Mouse (Mus musculus): ENCODE measurements around the gene Srgap2. TPM values are rescaled to one million over a fixed set of nuclear protein-coding genes. Genes with fewer than 3 reads are reported as not detected.

Srgap2 gene
- polyA plus RNA-seq, 1 experiment from 2014 or later, result 16.9 TPM

DNA sequence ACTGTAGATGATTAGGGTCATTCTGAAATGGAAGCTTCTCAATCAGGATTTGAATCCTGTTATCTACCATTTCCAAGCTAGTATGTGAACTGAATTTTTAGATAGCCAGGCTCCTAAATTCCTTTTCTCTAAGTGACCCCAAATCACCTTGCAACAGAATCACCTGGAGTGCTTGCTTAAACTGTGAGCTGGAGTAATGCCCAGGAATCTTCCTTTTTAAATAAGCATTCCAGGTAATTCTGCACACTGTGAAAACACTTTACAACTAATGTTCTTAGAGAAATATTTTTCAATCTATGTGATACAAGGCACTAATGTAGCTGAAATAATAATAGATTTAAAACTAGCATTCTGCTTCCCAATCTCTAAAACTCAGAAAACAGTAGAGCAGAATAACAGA, 106.0 kb downstream of the Srgap2 start:
- Histone ChIP-seq H3K9ac (no peak overlapping the region), H3K36me3 (no peaks in the 10 kb centered on the region), H3K4me2 (replicated peaks) (no peak overlapping the region), H3K27ac (no peak overlapping the region), H3K4me1 (no peaks in the 10 kb centered on the region), H3K4me3 (no peak overlapping the region), H3K27me3 (no peaks in the 10 kb centered on the region), H3K9me3 (no peaks in the 10 kb centered on the region)
- ATAC-seq (ENCODE audit: low FRiP score, low read depth), result no peak

DNA sequence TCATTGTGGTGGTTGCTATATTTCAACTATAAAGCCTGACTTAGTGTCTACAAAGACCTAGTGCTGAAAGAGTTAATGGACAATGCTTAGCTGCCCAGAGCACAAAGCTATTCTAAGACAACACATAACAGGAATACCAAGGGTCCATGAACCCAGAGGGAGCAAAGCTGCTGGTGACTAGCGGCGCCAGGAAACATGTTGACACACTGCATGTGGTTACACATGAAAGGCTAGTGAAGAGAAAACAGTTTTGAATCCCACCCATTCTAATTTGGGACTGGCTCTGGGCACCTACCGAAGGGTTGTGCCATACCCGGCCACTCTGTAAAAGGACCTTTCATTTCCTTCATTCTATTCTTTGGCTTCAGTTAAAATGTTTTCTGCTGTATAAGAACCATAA, 106.5 kb downstream of the Srgap2 start:
- ATAC-seq (ENCODE audit: low FRiP score, low read depth), result no peak
- no peaks in the 10 kb centered on the region for H3K9me3 ChIP-seq
- no peak overlapping the region for H3K27ac ChIP-seq
- no peak overlapping the region for H3K4me3 ChIP-seq
- no peak overlapping the region for H3K4me2 ChIP-seq (replicated peaks)
- H3K36me3 ChIP-seq, result no peaks in the 10 kb centered on the region
- no peak overlapping the region for H3K9ac ChIP-seq
- 82% methylated on average over 4 of the region's 4 CpGs for WGBS
- no peaks in the 10 kb centered on the region for H3K4me1 ChIP-seq
- no peaks in the 10 kb centered on the region for H3K27me3 ChIP-seq

DNA sequence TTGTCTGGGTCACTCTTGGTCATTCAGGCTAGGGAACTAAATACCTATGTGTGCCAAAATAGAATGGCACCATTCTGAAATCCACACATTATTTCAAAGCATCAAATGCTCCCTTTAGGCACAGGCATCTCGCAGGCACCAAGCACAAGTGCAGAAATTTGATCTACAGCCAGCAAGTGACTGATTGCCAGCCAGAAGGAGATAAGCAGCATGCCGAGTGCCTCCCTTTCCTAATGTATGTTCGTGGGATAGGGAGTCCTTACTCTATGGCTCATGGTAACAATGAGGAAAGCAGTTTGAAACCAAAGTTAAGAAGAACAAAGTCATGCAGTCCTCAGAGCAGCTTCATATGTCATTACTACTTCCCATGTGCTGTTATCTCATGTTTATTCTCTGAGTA, 107.8 kb downstream of the Srgap2 start:
- Histone ChIP-seq H3K4me1 (no peaks in the 10 kb centered on the region), H3K9ac (no peak overlapping the region), H3K9me3 (no peaks in the 10 kb centered on the region), H3K27me3 (no peaks in the 10 kb centered on the region), H3K27ac (no peak overlapping the region), H3K4me2 (replicated peaks) (no peak overlapping the region), H3K4me3 (no peak overlapping the region), H3K36me3 (no peaks in the 10 kb centered on the region)
- ATAC-seq (ENCODE audit: low FRiP score, low read depth), result no peak
- WGBS, result 45% methylated on average over 3 of the region's 3 CpGs

DNA sequence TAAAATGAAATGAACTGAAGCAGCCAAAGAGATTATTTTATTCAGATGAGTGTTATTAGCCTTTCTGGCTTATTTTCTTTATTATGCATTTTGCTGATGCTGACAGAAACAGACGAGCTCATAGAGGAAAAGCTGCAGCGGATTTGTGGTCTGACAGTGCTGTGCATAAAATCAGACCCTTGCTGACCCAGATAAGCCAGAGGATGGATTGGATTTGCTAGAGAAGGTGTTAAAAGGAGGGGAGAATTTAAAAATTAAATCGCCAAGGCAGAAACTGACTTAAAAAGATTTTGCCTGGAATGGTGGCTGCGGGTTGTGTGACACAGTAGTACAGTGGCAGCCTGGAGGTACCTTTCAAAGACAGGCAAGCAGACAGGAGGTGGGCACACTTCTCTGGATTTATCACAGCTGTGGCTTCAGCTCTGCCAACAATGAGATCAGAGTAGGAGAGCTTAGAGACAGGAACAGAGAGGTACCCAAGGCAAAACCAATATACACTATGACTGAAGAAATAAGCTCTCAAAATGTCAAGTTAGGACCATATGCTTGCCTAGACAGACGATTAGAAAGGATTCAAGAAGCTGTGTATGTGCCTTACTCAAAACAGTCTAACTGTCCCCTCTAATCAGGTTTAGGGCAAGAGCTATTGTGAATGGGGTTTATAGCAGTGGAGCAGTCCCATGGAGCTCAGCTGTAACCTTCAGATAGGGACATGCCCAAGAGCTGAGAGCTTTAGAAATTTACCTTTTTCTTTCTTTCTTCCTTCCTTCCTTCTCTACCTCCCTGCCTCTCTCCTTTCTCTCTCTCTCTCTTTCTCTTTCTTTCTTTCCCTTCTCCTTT, 109.1 kb downstream of the Srgap2 start:
- Histone ChIP-seq H3K27me3 (no peaks in the 10 kb centered on the region), H3K9ac (no peak overlapping the region)

DNA sequence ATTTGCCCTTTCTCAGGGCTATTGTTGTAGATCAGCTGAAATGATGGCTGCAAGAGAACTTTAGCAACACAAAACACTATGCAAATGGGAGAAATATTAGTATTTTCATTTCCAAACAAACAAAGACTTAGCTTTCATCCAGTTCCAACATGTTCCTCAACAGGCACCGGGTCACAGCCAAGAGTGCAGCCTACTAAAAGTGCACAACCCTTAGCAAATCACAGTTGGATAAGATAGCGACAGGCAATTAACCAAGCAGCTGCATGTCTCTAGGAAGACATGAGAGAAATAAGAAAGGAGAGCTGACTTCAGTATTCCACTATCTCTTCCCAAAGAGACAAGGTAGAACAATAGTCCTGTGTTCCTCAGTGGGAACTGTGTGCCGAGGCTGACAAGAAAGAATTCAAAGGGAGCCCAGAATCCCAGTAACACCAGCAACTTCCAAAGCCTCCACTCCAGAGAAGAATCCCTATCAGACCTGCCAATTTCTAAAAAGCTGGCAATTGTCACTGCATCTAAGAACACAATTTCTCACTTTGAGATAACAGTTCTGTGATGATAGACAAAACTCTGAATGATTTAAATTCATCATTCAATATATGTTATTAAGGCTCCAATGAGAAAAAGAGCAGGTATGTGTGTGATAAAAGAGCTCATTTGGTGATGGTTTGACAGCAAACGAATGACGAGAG, 109.9 kb downstream of the Srgap2 start:
- no peak overlapping the region for H3K4me2 ChIP-seq (replicated peaks)
- 86% methylated on average over 5 of the region's 5 CpGs for WGBS
- no peaks in the 10 kb centered on the region for H3K36me3 ChIP-seq
- no peaks in the 10 kb centered on the region for H3K9me3 ChIP-seq
- no peaks in the 10 kb centered on the region for H3K4me1 ChIP-seq
- H3K27ac ChIP-seq, result no peak overlapping the region
- H3K9ac ChIP-seq, result no peak overlapping the region
- ATAC-seq (ENCODE audit: low FRiP score, low read depth), result no peak
- H3K27me3 ChIP-seq, result no peaks in the 10 kb centered on the region
- no peak overlapping the region for H3K4me3 ChIP-seq

More for the DNA sequence above, 109.1 kb downstream of the Srgap2 start:
- H3K27ac ChIP-seq, result no peak overlapping the region
- no peak overlapping the region for H3K4me2 ChIP-seq (replicated peaks)
- H3K4me3 ChIP-seq, result no peak overlapping the region
- 68% methylated on average over 5 of the region's 5 CpGs for WGBS
- no peaks in the 10 kb centered on the region for H3K36me3 ChIP-seq
- no peaks in the 10 kb centered on the region for H3K4me1 ChIP-seq
- ATAC-seq (ENCODE audit: low FRiP score, low read depth), result no peak
- no peaks in the 10 kb centered on the region for H3K9me3 ChIP-seq

DNA sequence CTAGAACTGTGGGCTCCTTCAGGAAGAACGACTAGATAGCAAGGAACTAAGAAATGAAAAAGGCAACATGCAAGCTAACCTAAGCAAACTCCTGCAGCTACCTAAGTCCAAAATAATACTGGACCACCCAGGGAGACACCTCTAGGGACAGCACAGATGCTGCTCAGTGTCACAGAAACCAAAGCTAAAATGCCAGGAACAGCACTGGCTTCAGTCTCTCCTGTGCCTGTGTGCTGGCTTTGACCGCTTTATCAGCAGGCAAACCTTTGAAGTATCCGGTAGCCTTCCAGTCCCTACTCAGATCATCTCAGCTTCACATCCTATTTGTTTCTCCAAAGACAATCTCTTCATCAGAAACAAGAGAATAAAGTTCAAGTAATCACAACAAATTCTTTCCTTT, 123.6 kb downstream of the Srgap2 start:
- Histone ChIP-seq H3K27ac (no peak overlapping the region), H3K9me3 (no peaks in the 10 kb centered on the region), H3K4me1 (0 out of 2 replicates have a peak, but pooled peaks cover 5% of the 10 kb centered on the region), H3K27me3 (no peaks in the 10 kb centered on the region), H3K4me2 (replicated peaks) (no peak overlapping the region), H3K4me3 (no peak overlapping the region), H3K9ac (no peak overlapping the region), H3K36me3 (0 out of 2 replicates have a peak, but pooled peaks cover 3% of the 10 kb centered on the region)
- 80% methylated on average over 3 of the region's 3 CpGs for WGBS
- no peak for ATAC-seq (ENCODE audit: low FRiP score, low read depth)

DNA sequence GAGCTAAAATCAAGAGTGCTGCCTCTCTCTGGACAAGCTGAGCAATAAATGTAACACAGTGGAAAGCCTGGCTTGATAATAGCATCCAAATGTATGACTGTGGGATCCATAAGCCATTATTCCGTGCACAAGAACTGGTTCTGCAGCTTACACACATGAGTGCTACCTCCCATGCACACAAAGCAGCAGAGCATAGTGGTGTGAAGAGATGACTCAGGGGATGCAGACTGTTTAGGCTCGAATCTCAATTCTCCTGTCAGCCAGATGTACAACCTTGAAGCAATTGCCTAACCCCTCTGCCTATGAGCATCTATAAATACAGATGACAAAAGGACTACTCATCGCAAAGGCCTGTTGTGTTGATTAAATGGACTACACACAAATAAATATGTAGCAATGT, 126.3 kb downstream of the Srgap2 start:
- H3K4me2 ChIP-seq (replicated peaks), result no peak overlapping the region
- H3K36me3 ChIP-seq, result 0 out of 2 replicates have a peak, but pooled peaks cover 3% of the 10 kb centered on the region
- 0 out of 2 replicates have a peak, but pooled peaks cover 4% of the 10 kb centered on the region for H3K4me1 ChIP-seq
- H3K9me3 ChIP-seq, result no peaks in the 10 kb centered on the region
- WGBS, result 79% methylated on average over 3 of the region's 3 CpGs
- H3K9ac ChIP-seq, result no peak overlapping the region
- no peaks in the 10 kb centered on the region for H3K27me3 ChIP-seq
- no peak for ATAC-seq (ENCODE audit: low FRiP score, low read depth)
- no peak overlapping the region for H3K27ac ChIP-seq
- no peak overlapping the region for H3K4me3 ChIP-seq

DNA sequence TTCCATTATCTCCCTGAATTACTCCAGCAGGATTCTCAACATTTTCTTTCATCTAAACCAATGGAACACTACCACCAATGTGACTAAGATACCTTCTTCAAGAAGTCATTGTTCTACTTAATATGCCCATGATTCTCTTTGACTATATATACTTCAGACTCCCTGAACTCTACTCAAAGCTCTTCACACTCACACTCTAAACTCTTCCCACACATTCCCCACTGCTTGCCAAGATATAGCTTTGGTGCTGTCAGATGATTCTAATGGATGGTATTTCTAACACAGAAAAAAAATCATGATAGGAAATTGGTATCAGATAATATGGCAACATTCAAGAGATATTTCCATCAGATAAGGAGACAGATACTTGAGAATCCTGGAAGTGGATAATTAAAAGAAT, 129.0 kb downstream of the Srgap2 start:
- Histone ChIP-seq H3K27me3 (no peaks in the 10 kb centered on the region), H3K9me3 (no peaks in the 10 kb centered on the region), H3K4me3 (no peak overlapping the region), H3K27ac (no peak overlapping the region), H3K9ac (no peak overlapping the region), H3K36me3 (no peaks in the 10 kb centered on the region), H3K4me1 (no peaks in the 10 kb centered on the region), H3K4me2 (replicated peaks) (no peak overlapping the region)
- ATAC-seq (ENCODE audit: low FRiP score, low read depth), result no peak

DNA sequence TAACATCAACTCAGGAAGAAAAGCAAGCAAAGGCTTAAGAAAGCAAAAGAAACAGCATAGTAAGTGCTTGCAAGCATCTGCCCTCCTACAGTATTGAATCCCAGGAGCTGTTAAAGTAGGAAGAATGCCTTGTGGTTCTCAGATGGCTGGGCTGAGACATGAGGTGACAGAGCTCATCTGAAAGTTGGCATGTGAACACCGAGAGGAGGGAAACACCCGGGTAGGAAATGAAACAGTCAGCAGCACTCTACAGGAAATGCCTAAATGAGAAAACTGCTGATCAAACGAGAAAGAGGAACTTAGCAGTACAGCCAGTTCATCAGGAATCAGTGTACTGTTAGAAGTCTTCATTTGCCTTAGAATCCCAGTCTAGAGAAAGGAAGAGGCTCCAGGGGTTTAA, 142.7 kb downstream of the Srgap2 start:
- Histone ChIP-seq H3K9me3 (no peaks in the 10 kb centered on the region), H3K4me2 (replicated peaks) (no peak overlapping the region), H3K27me3 (no peaks in the 10 kb centered on the region), H3K4me3 (no peak overlapping the region), H3K27ac (no peak overlapping the region), H3K9ac (no peak overlapping the region), H3K36me3 (no peaks in the 10 kb centered on the region), H3K4me1 (peaks cover 20% of the 10 kb centered on the region)
- no peak for ATAC-seq (ENCODE audit: low FRiP score, low read depth)
- WGBS, result 34% methylated on average over 3 of the region's 3 CpGs

DNA sequence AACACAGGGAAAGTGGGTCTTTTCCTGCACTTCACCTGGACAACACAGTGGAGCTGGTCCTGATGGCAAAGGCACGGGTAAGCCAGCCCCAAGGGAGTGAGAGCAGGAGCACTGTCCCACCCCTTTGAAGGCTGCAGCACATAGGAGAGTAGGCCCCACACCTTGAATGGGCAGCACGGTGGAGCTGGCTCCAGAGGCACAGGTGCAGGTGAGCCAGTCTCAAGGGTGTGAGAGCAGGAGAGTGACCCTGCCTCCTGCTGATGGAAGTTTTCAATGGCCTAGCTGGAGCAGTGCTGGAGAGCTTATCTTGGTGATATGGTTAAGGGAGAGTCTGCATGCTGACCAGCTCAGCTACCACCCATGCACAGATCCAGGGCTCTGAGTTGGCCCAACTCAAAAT, 145.0 kb downstream of the Srgap2 start:
- 76% methylated on average over 2 of the region's 2 CpGs for WGBS
- H3K36me3 ChIP-seq, result peaks cover 9% of the 10 kb centered on the region; the same call in 1 of the 2 replicates
- no peaks in the 10 kb centered on the region for H3K9me3 ChIP-seq
- H3K4me1 ChIP-seq, result peaks cover 34% of the 10 kb centered on the region
- no peaks in the 10 kb centered on the region for H3K27me3 ChIP-seq
- H3K4me3 ChIP-seq, result no peak overlapping the region
- no peak overlapping the region for H3K9ac ChIP-seq
- ATAC-seq (ENCODE audit: low FRiP score, low read depth), result no peak
- no peak overlapping the region for H3K27ac ChIP-seq
- no peak overlapping the region for H3K4me2 ChIP-seq (replicated peaks)

DNA sequence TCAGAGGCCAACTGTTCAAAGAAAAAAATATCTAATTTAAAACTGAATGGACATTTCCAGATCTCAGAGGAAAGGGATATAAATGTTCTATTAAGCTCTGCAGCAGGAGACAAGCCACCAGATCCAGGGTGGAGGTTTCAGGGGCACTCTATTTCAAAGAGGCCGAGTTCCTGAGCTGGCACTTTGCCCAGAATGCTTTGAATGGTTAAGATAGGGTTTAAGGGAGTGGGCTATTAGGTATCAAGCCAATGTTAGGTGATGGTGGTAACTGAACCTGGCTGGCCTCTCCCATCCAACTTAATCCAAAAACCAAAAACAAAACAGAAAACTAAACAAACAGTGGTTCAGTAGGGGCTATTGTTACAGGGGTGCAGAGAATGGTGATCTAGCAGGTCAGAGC, 146.9 kb downstream of the Srgap2 start:
- Histone ChIP-seq H3K4me1 (peaks cover 34% of the 10 kb centered on the region), H3K9ac (no peak overlapping the region), H3K9me3 (no peaks in the 10 kb centered on the region), H3K27me3 (no peaks in the 10 kb centered on the region), H3K27ac (0 out of 2 replicates have a peak overlapping the region, but pooled peaks have one; percentile 17), H3K36me3 (peaks cover 9% of the 10 kb centered on the region; the same call in 1 of the 2 replicates), H3K4me3 (no peak overlapping the region), H3K4me2 (replicated peaks) (no peak overlapping the region)
- 8% methylated on average over 1 of the region's 1 CpGs for WGBS
- ATAC-seq (ENCODE audit: low FRiP score, low read depth), result no peak

DNA sequence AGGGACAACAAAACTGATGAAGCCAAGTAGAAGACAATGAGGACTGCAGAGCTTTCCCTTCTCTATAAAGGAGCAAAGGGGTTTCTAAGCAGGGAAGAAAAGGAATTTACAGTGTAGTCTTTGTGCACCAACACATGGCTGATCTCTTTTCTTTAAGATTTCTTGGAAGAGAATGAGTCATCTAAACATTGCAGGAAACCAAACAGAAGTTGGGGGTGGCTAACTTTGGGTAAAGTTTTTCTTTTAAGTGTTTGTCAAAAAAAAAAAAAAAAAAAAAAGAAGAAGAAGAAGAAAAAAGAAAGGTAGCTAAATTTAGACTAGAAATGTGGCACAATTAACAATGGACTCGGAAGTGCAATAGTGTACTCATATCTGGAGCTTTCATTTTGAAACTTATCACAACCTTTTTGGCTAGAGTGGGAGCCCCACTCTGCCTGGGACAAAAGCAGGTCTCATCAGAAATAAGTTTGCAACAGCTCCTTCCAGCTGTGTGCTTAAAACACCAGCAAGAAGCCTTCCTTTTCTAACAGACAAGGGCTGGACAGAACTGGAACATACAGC, 148.2 kb downstream of the Srgap2 start:
- Histone ChIP-seq H3K27me3 (no peaks in the 10 kb centered on the region), H3K9ac (no peak overlapping the region), H3K36me3 (peaks cover 9% of the 10 kb centered on the region; the same call in 1 of the 2 replicates), H3K4me3 (no peak overlapping the region), H3K27ac (no peak overlapping the region), H3K4me2 (replicated peaks) (no peak overlapping the region), H3K9me3 (no peaks in the 10 kb centered on the region), H3K4me1 (peaks cover 34% of the 10 kb centered on the region)
- WGBS, result 62% methylated on average over 1 of the region's 1 CpGs
- no peak for ATAC-seq (ENCODE audit: low FRiP score, low read depth)

Data from limb, embryonic 13.5 days (tissue).